In the genomic region with DNA sequence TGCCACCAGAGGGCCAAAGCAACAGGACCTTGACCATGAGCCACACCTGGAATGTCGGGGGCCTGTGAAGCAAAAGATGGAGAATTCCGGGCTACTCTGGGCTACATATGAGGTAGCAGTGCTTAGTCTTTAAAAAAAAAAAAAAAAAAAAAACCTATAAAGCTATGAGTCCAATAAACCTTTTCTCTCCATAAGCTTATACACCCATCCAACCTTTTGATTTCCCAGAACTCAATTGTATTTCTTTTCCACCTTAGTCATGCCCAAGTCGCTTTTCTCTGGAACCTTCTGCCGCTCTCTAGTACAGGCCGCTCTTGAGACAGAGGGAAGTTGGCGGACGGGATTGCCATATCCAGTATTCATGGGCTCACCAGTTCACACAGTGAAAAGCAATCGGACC, we compare ENCODE assay signal across 8 mouse cellular contexts. TPM values are rescaled to one million over a fixed set of nuclear protein-coding genes. Genes with fewer than 3 reads are reported as not detected.
A peak's percentile ranks its signal among the peaks of the same experiment; 100 is the strongest.
DNase-seq lines count a peak whose midpoint lies in the region; ATAC-seq and TF ChIP-seq lines count a peak whose summit lies in the region.

No protein-coding gene starts in this region.

- no peak for ATAC-seq in intestine, postnatal 0 days
- ATAC-seq in neural tube, embryonic 13.5 days (ENCODE audit: low read depth), result peak; percentile 48; the same call in 1 of the 2 replicates
- no peak for ATAC-seq in megakaryocyte progenitor cell, adult 5-6 weeks (replicated peaks; ENCODE audit: poor library complexity)

- 73% methylated on average over 8 of the region's 8 CpGs for WGBS in intestine, postnatal 0 days
- WGBS in neural tube, embryonic 13.5 days, result 71% methylated on average over 8 of the region's 8 CpGs

- no peaks in the 10 kb centered on the region for H3K9me3 ChIP-seq in intestine, postnatal 0 days (ENCODE audit: control insufficient read depth)
- H3K9me3 ChIP-seq in neural tube, embryonic 13.5 days, result no peaks in the 10 kb centered on the region

- H3K4me3 ChIP-seq in left cerebral cortex, adult 2 months, result peak overlapping the region; percentile 48
- H3K4me3 ChIP-seq in embryonic fibroblast, embryonic 13.5 days (ENCODE audit: insufficient read depth, low read length), result peak overlapping the region; percentile 61
- H3K4me3 ChIP-seq in intestine, postnatal 0 days (ENCODE audit: low read depth, low read length), result no peak overlapping the region
- H3K4me3 ChIP-seq in neural tube, embryonic 13.5 days, result peak overlapping the region; percentile 43

- peak overlapping the region; percentile 57; the same call in 1 of the 2 replicates for H3K4me2 ChIP-seq in intestine, postnatal 0 days (replicated peaks; ENCODE audit: low read depth)
- peak overlapping the region; percentile 69 for H3K4me2 ChIP-seq in neural tube, embryonic 13.5 days

- H3K36me3 ChIP-seq in intestine, postnatal 0 days (ENCODE audit: control insufficient read depth, insufficient read depth), result no peaks in the 10 kb centered on the region
- no peaks in the 10 kb centered on the region for H3K36me3 ChIP-seq in neural tube, embryonic 13.5 days

- H3K9ac ChIP-seq in intestine, postnatal 0 days (ENCODE audit: low read depth, low read length), result no peak overlapping the region
- H3K9ac ChIP-seq in neural tube, embryonic 13.5 days, result peak overlapping the region; percentile 66; the same call in 1 of the 2 replicates

- no peaks in the 10 kb centered on the region for H3K4me1 ChIP-seq in embryonic fibroblast, embryonic 13.5 days (ENCODE audit: control insufficient read depth, insufficient read depth, low read length)
- H3K4me1 ChIP-seq in intestine, postnatal 0 days (replicated peaks; ENCODE audit: control insufficient read depth, insufficient read depth, low read length), result no peaks in the 10 kb centered on the region
- H3K4me1 ChIP-seq in neural tube, embryonic 13.5 days (replicated peaks), result peaks cover 14% of the 10 kb centered on the region

- DNase-seq in left cerebral cortex, adult 2 months (ENCODE audit: extremely low spot score in 1 of 2, low spot score in 2 of 2), result no peak
- no peak for DNase-seq in left cerebral cortex, postnatal 14 days (ENCODE audit: low spot score in 2 of 2)
- DNase-seq in kidney, adult 11 months, result no peak
- DNase-seq in gastrocnemius, postnatal 36 days, result no peak

- peak overlapping the region; percentile 97 for H3K27ac ChIP-seq in left cerebral cortex, adult 2 months
- H3K27ac ChIP-seq in embryonic fibroblast, embryonic 13.5 days (ENCODE audit: insufficient read depth, low read length), result no peak overlapping the region
- H3K27ac ChIP-seq in intestine, postnatal 0 days (ENCODE audit: low read depth, low read length), result no peak overlapping the region
- H3K27ac ChIP-seq in neural tube, embryonic 13.5 days (replicated peaks), result no peak overlapping the region

- TF ChIP-seq CTCF in left cerebral cortex, adult 2 months (IDR thresholded peaks at IDR 0.05), result no peak
- TF ChIP-seq CTCF in embryonic fibroblast, embryonic 13.5 days (IDR thresholded peaks at IDR 0.05; ENCODE audit: borderline replicate concordance, insufficient read depth, low read length), result no peak
- TF ChIP-seq CTCF in intestine, postnatal 0 days (IDR thresholded peaks at IDR 0.05; ENCODE audit: low read depth), result no peak

- peaks cover 16% of the 10 kb centered on the region for H3K27me3 ChIP-seq in intestine, postnatal 0 days (replicated peaks; ENCODE audit: control insufficient read depth, insufficient read depth, low read length)
- H3K27me3 ChIP-seq in neural tube, embryonic 13.5 days, result peaks cover 29% of the 10 kb centered on the region

- no peak for TF ChIP-seq POLR2A in embryonic fibroblast, embryonic 13.5 days (IDR thresholded peaks at IDR 0.05; ENCODE audit: low read depth, low read length)

- intact Hi-C loops in left cerebral cortex, adult 2 months (cut with DNase I), result loop anchor here (10.0 kb wide), 1 partner anchor 151 kb away; no protein-coding TSS in a partner anchor
- intact Hi-C loops in left cerebral cortex, postnatal 14 days (cut with DNase I), result no loop called here
- intact Hi-C loops in gastrocnemius, postnatal 36 days (cut with DNase I), result no loop called here

RNA-seq across cellular contexts. Expression of a gene that starts 1.1 kb away (rescaled TPM):
- 1 to 10 TPM; 5.5 to 5.8 TPM for total RNA-seq in left cerebral cortex, adult 2 months (2021)
- 1 to 10 TPM; 4.9 to 6.0 TPM for total RNA-seq in left cerebral cortex, postnatal 14 days (2021)
- polyA plus RNA-seq in embryonic fibroblast, embryonic 13.5 days (2011; ENCODE audit: insufficient read length, low read depth, missing spikeins), result 0.58 TPM in 1 of 2 replicates, not detected in the other
- polyA plus RNA-seq in intestine, postnatal 0 days (2015; fragmentation: Nextera tagmentation; extraction: Ambion mirVana), result 0.22 and 0.25 TPM in 2 replicates
- polyA plus RNA-seq in neural tube, embryonic 13.5 days (2015; fragmentation: Nextera tagmentation; extraction: Ambion mirVana), result 0.62 and 1.5 TPM in 2 replicates
- total RNA-seq in megakaryocyte progenitor cell, adult 5-6 weeks (2015), result not detected in 2 replicates
- not detected in 2 replicates for total RNA-seq in megakaryocyte progenitor cell, adult 5-6 weeks (2017)
- not detected for total RNA-seq in gastrocnemius, postnatal 36 days (2021)

RNA-seq across cellular contexts. Expression of a gene that starts 32.5 kb away (rescaled TPM):
- 10 to 100 TPM; 27.2 to 29.1 TPM for total RNA-seq in left cerebral cortex, adult 2 months (2021)
- 10 to 100 TPM; 23.0 to 24.4 TPM for total RNA-seq in left cerebral cortex, postnatal 14 days (2021)
- 6.7 and 7.3 TPM in 2 replicates for polyA plus RNA-seq in embryonic fibroblast, embryonic 13.5 days (2011; ENCODE audit: insufficient read length, low read depth, missing spikeins)
- 3.6 and 4.0 TPM in 2 replicates for polyA plus RNA-seq in intestine, postnatal 0 days (2015; fragmentation: Nextera tagmentation; extraction: Ambion mirVana)
- 17.1 and 18.2 TPM in 2 replicates for polyA plus RNA-seq in neural tube, embryonic 13.5 days (2015; fragmentation: Nextera tagmentation; extraction: Ambion mirVana)
- total RNA-seq in megakaryocyte progenitor cell, adult 5-6 weeks (2015), result 4.6 and 4.9 TPM in 2 replicates
- total RNA-seq in megakaryocyte progenitor cell, adult 5-6 weeks (2017), result 7.4 and 9.6 TPM in 2 replicates
- total RNA-seq in gastrocnemius, postnatal 36 days (2021), result 10 to 100 TPM; 13.7 to 14.9 TPM

RNA-seq across cellular contexts. Expression of a gene that starts 40.6 kb away (rescaled TPM):
- total RNA-seq in left cerebral cortex, adult 2 months (2021), result 10 to 100 TPM; 55.4 to 57.6 TPM
- total RNA-seq in left cerebral cortex, postnatal 14 days (2021), result 10 to 100 TPM; 49.5 to 49.7 TPM
- polyA plus RNA-seq in embryonic fibroblast, embryonic 13.5 days (2011; ENCODE audit: insufficient read length, low read depth, missing spikeins), result 38.6 and 52.1 TPM in 2 replicates
- 31.3 and 33.1 TPM in 2 replicates for polyA plus RNA-seq in intestine, postnatal 0 days (2015; fragmentation: Nextera tagmentation; extraction: Ambion mirVana)
- polyA plus RNA-seq in neural tube, embryonic 13.5 days (2015; fragmentation: Nextera tagmentation; extraction: Ambion mirVana), result 62.5 and 73.1 TPM in 2 replicates
- total RNA-seq in megakaryocyte progenitor cell, adult 5-6 weeks (2015), result 60.9 and 69.3 TPM in 2 replicates
- total RNA-seq in megakaryocyte progenitor cell, adult 5-6 weeks (2017), result 109 and 128 TPM in 2 replicates
- total RNA-seq in gastrocnemius, postnatal 36 days (2021), result 10 to 100 TPM; 31.4 to 35.0 TPM

RNA-seq across cellular contexts. Expression of a gene that starts 49.1 kb away (rescaled TPM):
- total RNA-seq in left cerebral cortex, adult 2 months (2021), result 1 to 10 TPM; 1.1 to 1.3 TPM
- total RNA-seq in left cerebral cortex, postnatal 14 days (2021), result 1 to 10 TPM in 1 of 2 experiments, under 1 TPM in 1; 0.68 to 1.1 TPM
- polyA plus RNA-seq in embryonic fibroblast, embryonic 13.5 days (2011; ENCODE audit: insufficient read length, low read depth, missing spikeins), result not detected in 2 replicates
- not detected in 2 replicates for polyA plus RNA-seq in intestine, postnatal 0 days (2015; fragmentation: Nextera tagmentation; extraction: Ambion mirVana)
- polyA plus RNA-seq in neural tube, embryonic 13.5 days (2015; fragmentation: Nextera tagmentation; extraction: Ambion mirVana), result 3.3 and 3.6 TPM in 2 replicates
- not detected in 2 replicates for total RNA-seq in megakaryocyte progenitor cell, adult 5-6 weeks (2015)
- not detected in 2 replicates for total RNA-seq in megakaryocyte progenitor cell, adult 5-6 weeks (2017)
- not detected for total RNA-seq in gastrocnemius, postnatal 36 days (2021)

Comparison
In these comparisons a context has a peak if more than half of its experiments do, and no peak if none do; other contexts are left out.
1. RNA of a gene that starts 1.1 kb away (total RNA-seq): 4.9 to 6.0 TPM in left cerebral cortex, postnatal 14 days and 5.5 to 5.8 TPM in left cerebral cortex, adult 2 months; not detected in megakaryocyte progenitor cell, adult 5-6 weeks and not detected in gastrocnemius, postnatal 36 days; every median in the first group is over 4 times any median in the second.